Mouse (Mus musculus): Measurements from ENCODE around the gene Slc44a2.
A peak's percentile ranks its signal among the peaks of the same experiment; 100 is the strongest.
"Not testable (repeated sequence)": the region's sequence is repeated elsewhere in the genome, so short reads cannot be mapped to it uniquely, and the experiment has no call there.

Gene Slc44a2

DNA sequence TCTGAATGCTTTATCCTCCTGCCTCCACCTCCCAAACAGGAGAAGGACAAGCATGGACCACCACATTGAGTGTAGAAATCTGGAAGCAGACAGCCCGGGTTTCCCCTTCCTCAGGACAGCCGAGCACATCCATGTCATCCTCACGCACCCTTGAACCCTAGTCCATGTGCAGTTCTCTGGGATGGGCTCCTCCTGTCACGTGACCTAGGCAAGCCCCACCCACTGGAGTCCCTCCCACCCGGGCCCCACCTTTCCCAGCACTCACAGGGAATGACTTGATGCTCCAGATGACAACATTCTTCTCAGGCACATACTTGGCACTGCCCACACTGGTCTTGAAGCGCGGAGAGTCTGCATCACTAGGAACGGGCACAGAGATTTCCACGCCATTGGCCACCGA, 21.5 kb upstream of the Slc44a2 start:
- DNase-seq (ENCODE audit: low spot score in 2 of 2), result no peak

DNA sequence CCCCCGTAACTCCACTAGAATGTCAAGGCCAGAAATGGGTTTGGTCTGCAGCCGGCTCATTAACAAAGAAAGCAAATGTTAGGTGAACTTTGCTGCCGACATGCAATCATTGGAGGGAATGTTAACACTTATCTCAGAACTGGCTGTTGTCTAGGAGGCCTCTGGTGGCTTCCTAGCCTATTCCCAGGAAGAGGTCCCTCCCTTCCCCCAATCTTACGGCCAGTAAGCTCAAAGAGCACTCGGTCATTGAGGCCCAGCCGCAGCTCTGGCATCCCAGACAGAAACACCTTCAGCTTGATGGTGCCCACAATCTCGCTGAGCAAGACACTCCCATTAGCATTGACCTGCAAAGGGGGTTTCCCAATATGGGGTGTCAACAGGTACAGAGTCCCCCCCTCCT, 15.4 kb upstream of the Slc44a2 start:
- DNase-seq (ENCODE audit: low spot score in 2 of 2), result no peak

GRCm38 (mm10) chr9:21309150-21309741, 11.3 kb upstream of the Slc44a2 start:
- no peak for DNase-seq (ENCODE audit: low spot score in 2 of 2)

GRCm38 (mm10) chr9:21311695-21312094, 8.8 kb upstream of the Slc44a2 start:
- no peak for DNase-seq (ENCODE audit: low spot score in 2 of 2)

DNA sequence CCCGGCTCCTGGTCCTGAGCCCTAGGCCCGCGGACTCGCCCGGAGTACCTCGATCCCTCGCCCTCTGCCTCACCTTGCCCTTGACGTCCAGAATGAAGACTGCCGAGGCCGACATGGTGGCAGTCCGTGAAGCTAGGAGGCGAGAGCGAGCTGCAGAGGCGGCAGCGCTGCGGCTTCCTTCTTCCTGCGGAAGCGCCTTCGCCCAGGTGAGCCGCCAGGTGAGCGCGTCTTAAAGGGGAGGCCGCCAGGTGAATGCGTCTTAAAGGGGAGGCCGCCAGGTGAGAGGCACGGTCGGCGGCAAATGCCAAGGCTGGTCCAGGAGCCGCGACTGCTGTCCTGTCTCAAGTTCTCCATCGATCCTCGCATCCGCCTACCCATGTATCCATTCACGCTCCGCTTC, 8.4 kb upstream of the Slc44a2 start, which contains the start of gene Ap1m2:
TSS of gene Ap1m2 (minus strand) at position 204 of the 400 bp plus-strand sequence.
- DNase-seq (ENCODE audit: low spot score in 2 of 2), result no peak

DNA sequence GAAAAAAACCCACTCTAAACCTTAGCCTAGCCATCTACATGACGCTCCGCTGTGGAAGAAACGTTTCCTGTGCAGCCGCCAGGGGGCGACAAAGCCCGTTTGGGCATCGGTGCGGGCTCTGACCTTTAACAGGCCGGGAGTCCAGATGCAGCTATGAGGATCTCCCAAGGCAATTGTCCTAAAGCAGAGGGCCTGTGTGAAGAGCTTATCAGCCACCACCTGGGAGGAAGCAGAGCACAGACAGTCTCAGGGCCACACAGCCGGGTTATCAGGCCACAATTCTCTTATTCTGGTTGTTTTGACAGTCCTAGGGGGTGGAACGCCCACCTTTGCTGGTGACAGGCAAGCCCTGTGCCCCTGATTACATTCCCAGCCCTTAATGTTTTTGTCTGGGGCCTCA, 7.1 kb upstream of the Slc44a2 start:
- DNase-seq (ENCODE audit: low spot score in 2 of 2), result peak; percentile 77 to 87

GRCm38 (mm10) chr9:21314367-21315140, 5.9 kb upstream of the Slc44a2 start:
- DNase-seq (ENCODE audit: low spot score in 2 of 2), result no peak

GRCm38 (mm10) chr9:21315421-21315820, 5.1 kb upstream of the Slc44a2 start:
- no peak for DNase-seq (ENCODE audit: low spot score in 2 of 2)

GRCm38 (mm10) chr9:21316696-21317095, 3.8 kb upstream of the Slc44a2 start:
- no peak for DNase-seq (ENCODE audit: low spot score in 2 of 2)

- no peak for DNase-seq (ENCODE audit: low spot score in 2 of 2)
These were observed 1.7 kb upstream of the Slc44a2 start for GRCm38 (mm10) chr9:21318792-21319191.

GRCm38 (mm10) chr9:21319503-21319902, 995 bp upstream of the Slc44a2 start:
- no peak for DNase-seq (ENCODE audit: low spot score in 2 of 2)

DNA sequence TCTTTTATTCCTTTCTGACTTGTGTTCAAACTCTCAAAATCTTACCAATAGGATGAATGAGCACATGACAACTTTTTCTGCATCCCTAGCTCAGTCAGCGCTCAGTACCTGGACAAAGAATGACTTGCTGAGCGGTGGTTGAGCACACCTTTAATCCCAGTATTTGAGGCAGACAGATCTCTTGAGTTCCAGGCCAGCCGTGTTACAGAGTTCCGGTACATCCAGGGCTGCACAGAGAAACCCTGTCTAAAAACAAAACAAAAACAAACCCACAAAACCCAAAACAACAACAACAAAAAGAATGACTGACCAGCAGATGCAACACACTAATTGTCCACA, 249 bp upstream of the Slc44a2 start:
- DNase-seq (ENCODE audit: low spot score in 2 of 2), result no peak

- DNase-seq (ENCODE audit: low spot score in 2 of 2), result no peak
These were observed 976 bp downstream of the Slc44a2 start for GRCm38 (mm10) chr9:21321513-21321835.

GRCm38 (mm10) chr9:21322211-21322916, 1.9 kb downstream of the Slc44a2 start:
- no peak for DNase-seq (ENCODE audit: low spot score in 2 of 2)

GRCm38 (mm10) chr9:21322917-21323297, 2.4 kb downstream of the Slc44a2 start:
- DNase-seq (ENCODE audit: low spot score in 2 of 2), result not testable (repeated sequence)

- no peak for DNase-seq (ENCODE audit: low spot score in 2 of 2)
These were observed 3.8 kb downstream of the Slc44a2 start for GRCm38 (mm10) chr9:21324269-21324668.

DNA sequence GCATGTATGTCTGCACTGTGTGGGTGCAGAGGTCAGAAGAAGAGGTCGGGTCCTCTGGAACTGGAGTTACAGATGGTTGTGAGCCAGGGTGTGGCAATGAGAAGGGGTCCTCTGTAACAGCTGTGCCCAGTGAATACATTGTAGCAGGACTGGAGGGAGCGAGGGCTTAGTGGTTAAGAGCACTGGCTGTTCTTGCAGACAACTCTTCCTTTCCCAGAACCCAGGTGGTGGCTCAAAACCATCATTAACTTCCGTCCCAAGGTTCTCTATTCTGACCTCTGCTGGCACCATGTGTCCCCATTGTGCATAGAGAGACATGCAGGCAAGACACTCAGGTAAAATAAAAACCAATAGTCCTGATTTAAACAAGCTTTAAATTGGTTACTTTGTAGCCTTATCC, 7.1 kb downstream of the Slc44a2 start:
- no peak for DNase-seq (ENCODE audit: low spot score in 2 of 2)

DNA sequence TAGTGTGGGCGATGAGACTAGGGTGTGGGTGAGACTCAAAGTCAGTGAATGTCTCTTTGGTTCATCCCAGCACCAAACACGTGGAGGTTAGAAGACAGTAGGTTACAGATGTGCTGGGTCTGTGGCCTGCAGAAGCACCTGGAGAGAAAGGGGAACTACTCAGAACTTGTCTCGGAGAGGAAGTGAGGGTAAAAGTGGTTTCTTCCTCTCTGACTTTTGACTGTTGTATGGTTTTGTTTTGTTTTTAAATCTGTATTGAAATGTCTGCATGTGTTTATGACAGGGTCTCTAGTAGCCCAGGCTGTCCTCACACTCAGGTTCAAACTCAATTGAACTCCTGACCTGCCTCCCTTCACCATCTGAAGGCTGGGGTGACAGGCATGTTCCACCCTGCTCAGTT, 7.5 kb downstream of the Slc44a2 start:
- DNase-seq (ENCODE audit: low spot score in 2 of 2), result no peak

DNA sequence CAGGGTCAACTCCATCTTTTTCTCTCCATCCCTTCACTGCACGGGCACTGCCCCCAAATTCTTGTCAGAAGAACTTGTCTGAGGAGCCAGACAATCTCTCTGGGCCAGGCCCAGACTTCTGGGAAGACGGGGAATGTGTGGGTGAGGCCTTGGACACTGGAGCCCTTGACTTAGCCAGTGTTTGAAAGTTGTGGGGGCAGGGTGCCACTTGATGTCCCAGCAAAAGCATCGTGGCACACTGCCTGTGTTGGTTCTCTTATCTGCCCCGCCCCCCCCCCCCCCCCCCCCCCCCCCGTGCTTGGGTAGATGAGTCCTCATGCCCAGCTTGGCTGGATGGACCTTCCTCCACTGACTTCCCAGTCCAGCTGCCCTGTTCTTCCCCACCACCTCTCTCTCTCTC, 8.5 kb downstream of the Slc44a2 start:
- no peak for DNase-seq (ENCODE audit: low spot score in 2 of 2)

- no peak for DNase-seq (ENCODE audit: low spot score in 2 of 2)
These were observed 9.3 kb downstream of the Slc44a2 start for GRCm38 (mm10) chr9:21329699-21330289.

GRCm38 (mm10) chr9:21331365-21332140, 11.1 kb downstream of the Slc44a2 start:
- DNase-seq (ENCODE audit: low spot score in 2 of 2), result no peak

Data from cerebellum, postnatal 4 days (tissue).